Mouse (Mus musculus): ENCODE results near the gene Shisa5. TPM values are rescaled to one million over a fixed set of nuclear protein-coding genes. Genes with fewer than 3 reads are reported as not detected.

Gene Shisa5
- total and polyA plus RNA-seq, 3 experiments, result 17.1 to 207 (median 50.0) TPM

DNA sequence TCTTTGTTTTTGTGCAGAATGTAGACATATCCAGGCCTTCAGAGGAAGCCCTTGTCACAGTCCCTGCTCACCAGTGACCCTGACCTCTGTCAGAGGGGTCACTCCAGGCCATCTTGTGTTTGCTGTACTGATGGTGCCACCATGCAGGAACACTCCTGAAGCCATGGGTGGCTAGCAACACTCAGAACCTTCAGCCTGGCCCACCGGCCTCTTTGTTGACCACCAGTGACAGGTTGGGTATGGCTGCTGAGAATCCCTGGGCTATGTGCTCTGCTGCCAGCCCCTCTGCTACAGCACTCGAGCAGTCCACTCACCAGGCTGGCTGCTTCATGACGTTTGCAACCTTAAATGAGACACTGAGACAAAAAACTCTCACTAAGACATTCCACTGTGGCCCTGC, 8.1 kb upstream of the Shisa5 start:
- H3K36me3 ChIP-seq (replicated peaks), result peaks cover 45% of the 10 kb centered on the region
- H3K4me1 ChIP-seq (ENCODE audit: insufficient read depth, low read depth, low read length), result peaks cover 12% of the 10 kb centered on the region
- DNase-seq (ENCODE audit: low spot score), result no peak
- no peaks in the 10 kb centered on the region; the same call in 1 of the 2 replicates for H3K27me3 ChIP-seq (ENCODE audit: insufficient read depth, low read length)
- H3K9me3 ChIP-seq (replicated peaks), result no peaks in the 10 kb centered on the region
- ATAC-seq (ENCODE audit: extremely low read depth, insufficient number of reproducible peaks, low FRiP score, poor library complexity, severe bottlenecking), result no peak
- TF ChIP-seq GATA2 (IDR thresholded peaks at IDR 0.05; ENCODE audit: borderline replicate concordance, low read depth, low read length), result no peak
- H3K4me3 ChIP-seq (ENCODE audit: low read depth, low read length), result no peak overlapping the region

GRCm38 (mm10) chr9:109031001-109031400, 7.4 kb upstream of the Shisa5 start:
- Histone ChIP-seq H3K27me3 (ENCODE audit: insufficient read depth, low read length) (no peaks in the 10 kb centered on the region; the same call in 1 of the 2 replicates), H3K36me3 (replicated peaks) (peaks cover 38% of the 10 kb centered on the region), H3K9me3 (replicated peaks) (no peaks in the 10 kb centered on the region), H3K4me1 (ENCODE audit: insufficient read depth, low read depth, low read length) (peaks cover 12% of the 10 kb centered on the region), H3K4me3 (ENCODE audit: low read depth, low read length) (no peak overlapping the region)
- DNase-seq (ENCODE audit: low spot score) (no peak), ATAC-seq (ENCODE audit: extremely low read depth, insufficient number of reproducible peaks, low FRiP score, poor library complexity, severe bottlenecking) (no peak)
- TF ChIP-seq CTCF (IDR thresholded peaks at IDR 0.05; ENCODE audit: low read depth, low read length), result no peak
- TF ChIP-seq GATA2 (IDR thresholded peaks at IDR 0.05; ENCODE audit: borderline replicate concordance, low read depth, low read length), result no peak
- TF ChIP-seq POLR2AphosphoS5 (IDR thresholded peaks at IDR 0.05; ENCODE audit: insufficient replicate concordance, low read depth, low read length), result no peak
- TF ChIP-seq TAL1 (conservative IDR thresholded peaks at IDR 0.05; ENCODE audit: low read depth, low read length), result no peak

DNA sequence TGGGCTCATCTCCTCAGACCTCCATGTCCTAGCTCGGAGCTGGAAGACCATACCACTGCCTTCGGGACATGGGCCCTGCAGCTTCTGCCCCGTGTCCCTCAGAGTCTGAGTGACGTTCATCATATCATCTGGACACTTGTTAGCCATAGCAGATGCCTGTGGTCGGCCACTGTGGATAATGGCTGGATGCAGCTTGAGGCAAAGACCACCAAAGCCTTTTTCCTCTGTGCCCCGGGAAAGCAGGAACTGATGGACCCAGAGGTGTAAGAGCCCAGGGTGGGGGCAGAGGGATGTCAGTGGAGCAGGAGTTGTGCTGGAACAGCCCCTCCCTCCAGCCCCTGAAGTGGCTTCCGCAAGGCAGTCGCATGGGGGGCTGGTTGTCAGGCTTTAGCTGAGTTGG, 6.7 kb upstream of the Shisa5 start:
- no peak for ATAC-seq (ENCODE audit: extremely low read depth, insufficient number of reproducible peaks, low FRiP score, poor library complexity, severe bottlenecking)
- Histone ChIP-seq H3K9me3 (replicated peaks) (no peaks in the 10 kb centered on the region), H3K4me1 (ENCODE audit: insufficient read depth, low read depth, low read length) (peaks cover 12% of the 10 kb centered on the region), H3K36me3 (replicated peaks) (peaks cover 35% of the 10 kb centered on the region), H3K27me3 (ENCODE audit: insufficient read depth, low read length) (no peaks in the 10 kb centered on the region; the same call in 1 of the 2 replicates), H3K4me3 (ENCODE audit: low read depth, low read length) (no peak overlapping the region)
- TF ChIP-seq TAL1 (conservative IDR thresholded peaks at IDR 0.05; ENCODE audit: low read depth, low read length), result no peak
- TF ChIP-seq GATA2 (IDR thresholded peaks at IDR 0.05; ENCODE audit: borderline replicate concordance, low read depth, low read length), result no peak
- TF ChIP-seq POLR2AphosphoS5 (IDR thresholded peaks at IDR 0.05; ENCODE audit: insufficient replicate concordance, low read depth, low read length), result no peak
- no peak for TF ChIP-seq GATA1 (IDR thresholded peaks at IDR 0.05; ENCODE audit: borderline replicate concordance, low read length)
- DNase-seq (ENCODE audit: low spot score), result no peak

GRCm38 (mm10) chr9:109032435-109032834, 5.9 kb upstream of the Shisa5 start:
- TF ChIP-seq CTCF (IDR thresholded peaks at IDR 0.05; ENCODE audit: low read depth, low read length) (no peak), TAL1 (conservative IDR thresholded peaks at IDR 0.05; ENCODE audit: low read depth, low read length) (no peak), GATA1 (IDR thresholded peaks at IDR 0.05; ENCODE audit: borderline replicate concordance, low read length) (no peak), GATA2 (IDR thresholded peaks at IDR 0.05; ENCODE audit: borderline replicate concordance, low read depth, low read length) (no peak), POLR2AphosphoS5 (IDR thresholded peaks at IDR 0.05; ENCODE audit: insufficient replicate concordance, low read depth, low read length) (no peak)
- peaks cover 12% of the 10 kb centered on the region for H3K4me1 ChIP-seq (ENCODE audit: insufficient read depth, low read depth, low read length)
- H3K9me3 ChIP-seq (replicated peaks), result no peaks in the 10 kb centered on the region
- peaks cover 27% of the 10 kb centered on the region for H3K36me3 ChIP-seq (replicated peaks)
- H3K4me3 ChIP-seq (ENCODE audit: low read depth, low read length), result no peak overlapping the region
- DNase-seq (ENCODE audit: low spot score), result no peak
- no peaks in the 10 kb centered on the region; the same call in 1 of the 2 replicates for H3K27me3 ChIP-seq (ENCODE audit: insufficient read depth, low read length)
- ATAC-seq (ENCODE audit: extremely low read depth, insufficient number of reproducible peaks, low FRiP score, poor library complexity, severe bottlenecking), result no peak

- peaks cover 33% of the 10 kb centered on the region for H3K4me1 ChIP-seq (ENCODE audit: insufficient read depth, low read depth, low read length)
- H3K27me3 ChIP-seq (ENCODE audit: insufficient read depth, low read length), result peaks cover 7% of the 10 kb centered on the region; the same call in 1 of the 2 replicates
- H3K36me3 ChIP-seq (replicated peaks), result peaks cover 12% of the 10 kb centered on the region
- ATAC-seq (ENCODE audit: extremely low read depth, insufficient number of reproducible peaks, low FRiP score, poor library complexity, severe bottlenecking) (no peak), DNase-seq (ENCODE audit: low spot score) (peak; percentile 19)
- no peaks in the 10 kb centered on the region for H3K9me3 ChIP-seq (replicated peaks)
- H3K4me3 ChIP-seq (ENCODE audit: low read depth, low read length), result peak overlapping the region; percentile 89
- no peak for TF ChIP-seq POLR2AphosphoS5 (IDR thresholded peaks at IDR 0.05; ENCODE audit: insufficient replicate concordance, low read depth, low read length)
- no peak for TF ChIP-seq GATA1 (IDR thresholded peaks at IDR 0.05; ENCODE audit: borderline replicate concordance, low read length)
- TF ChIP-seq GATA2 (IDR thresholded peaks at IDR 0.05; ENCODE audit: borderline replicate concordance, low read depth, low read length), result no peak
- no peak for TF ChIP-seq TAL1 (conservative IDR thresholded peaks at IDR 0.05; ENCODE audit: low read depth, low read length)
- no peak for TF ChIP-seq CTCF (IDR thresholded peaks at IDR 0.05; ENCODE audit: low read depth, low read length)
These were observed 568 bp downstream of the Shisa5 start for GRCm38 (mm10) chr9:109038901-109039364.

- ATAC-seq (ENCODE audit: extremely low read depth, insufficient number of reproducible peaks, low FRiP score, poor library complexity, severe bottlenecking) (no peak), DNase-seq (ENCODE audit: low spot score) (no peak)
- TF ChIP-seq POLR2AphosphoS5 (IDR thresholded peaks at IDR 0.05; ENCODE audit: insufficient replicate concordance, low read depth, low read length) (no peak), CTCF (IDR thresholded peaks at IDR 0.05; ENCODE audit: low read depth, low read length) (no peak)
- Histone ChIP-seq H3K27me3 (ENCODE audit: insufficient read depth, low read length) (peaks cover 7% of the 10 kb centered on the region; the same call in 1 of the 2 replicates), H3K36me3 (replicated peaks) (peaks cover 14% of the 10 kb centered on the region), H3K4me1 (ENCODE audit: insufficient read depth, low read depth, low read length) (peaks cover 33% of the 10 kb centered on the region), H3K9me3 (replicated peaks) (no peaks in the 10 kb centered on the region), H3K4me3 (ENCODE audit: low read depth, low read length) (no peak overlapping the region; the same call in 1 of the 2 replicates)
These were observed 1.3 kb downstream of the Shisa5 start for GRCm38 (mm10) chr9:109039681-109040080.

DNA sequence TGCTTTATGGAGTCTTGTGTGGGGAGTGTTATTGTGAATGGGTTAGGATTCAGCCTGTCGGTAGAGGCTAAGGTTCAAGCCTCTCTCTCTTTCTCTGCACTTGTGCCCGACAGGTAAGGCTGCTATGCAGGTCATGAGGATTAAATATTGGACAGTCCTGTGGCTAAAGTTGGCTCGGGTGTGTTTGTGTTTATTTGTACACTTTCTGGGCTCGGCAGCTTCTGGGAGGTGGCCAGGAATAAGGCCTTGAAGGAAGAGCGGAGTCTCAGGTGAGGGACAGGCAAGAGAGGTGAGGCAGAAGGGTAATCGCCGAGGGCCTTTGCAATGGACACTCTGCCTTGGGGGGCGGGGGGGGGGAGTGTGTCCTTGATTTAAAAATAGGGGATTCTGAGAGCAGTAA, 1.9 kb downstream of the Shisa5 start:
- DNase-seq (ENCODE audit: low spot score) (no peak), ATAC-seq (ENCODE audit: extremely low read depth, insufficient number of reproducible peaks, low FRiP score, poor library complexity, severe bottlenecking) (no peak)
- Histone ChIP-seq H3K4me3 (ENCODE audit: low read depth, low read length) (no peak overlapping the region), H3K9me3 (replicated peaks) (no peaks in the 10 kb centered on the region), H3K4me1 (ENCODE audit: insufficient read depth, low read depth, low read length) (peaks cover 33% of the 10 kb centered on the region), H3K36me3 (replicated peaks) (peaks cover 14% of the 10 kb centered on the region), H3K27me3 (ENCODE audit: insufficient read depth, low read length) (peaks cover 7% of the 10 kb centered on the region; the same call in 1 of the 2 replicates)
- TF ChIP-seq GATA1 (IDR thresholded peaks at IDR 0.05; ENCODE audit: borderline replicate concordance, low read length), result no peak

Measured in G1E (cell line).